8 mouse cellular contexts compared by ENCODE assay signal in genomic region chr13:55329109-55329682, GRCm38 (mm10). TPM values are rescaled to one million over a fixed set of nuclear protein-coding genes. Genes with fewer than 3 reads are reported as not detected.
DNase-seq lines count a peak whose midpoint lies in the region; ATAC-seq and TF ChIP-seq lines count a peak whose summit lies in the region.

No protein-coding gene starts in this region.

- TF ChIP-seq CTCF in MEL (IDR thresholded peaks at IDR 0.05 in 2 of 3, conservative IDR thresholded peaks at IDR 0.05 in 1 of 3; ENCODE audit: control insufficient read depth in 1 of 3, insufficient read depth in 1 of 3, low read depth in 2 of 3, low read length in 3 of 3, poor library complexity in 1 of 3, severe bottlenecking in 1 of 3) = no peak

- TF ChIP-seq EP300 in MEL (IDR thresholded peaks at IDR 0.05; ENCODE audit: low read depth in 1 of 2, low read length in 2 of 2) = no peak

- peaks cover 2% of the 10 kb centered on the region; the same call in 1 of the 2 replicates for H3K79me2 ChIP-seq in MEL (ENCODE audit: control insufficient read depth, insufficient read depth, low read length, poor library complexity)

- TF ChIP-seq RAD21 in MEL (IDR thresholded peaks at IDR 0.05; ENCODE audit: low read depth, low read length) = no peak

- peaks cover 18% of the 10 kb centered on the region for H3K36me3 ChIP-seq in kidney, embryonic 16.5 days (ENCODE audit: insufficient read depth, low read length)
- H3K36me3 ChIP-seq in MEL (ENCODE audit: control insufficient read depth in 1 of 2, insufficient read depth in 2 of 2, low read length in 2 of 2) = peaks cover 0 to 4% of the 10 kb centered on the region in 2 experiments; a peak in 1 of 4 replicates
- peaks cover 19% of the 10 kb centered on the region for H3K36me3 ChIP-seq in embryonic facial prominence, embryonic 12.5 days
- H3K36me3 ChIP-seq in hindbrain, embryonic 14.5 days (replicated peaks; ENCODE audit: control insufficient read depth, insufficient read depth) = peaks cover 20% of the 10 kb centered on the region

- H3K27me3 ChIP-seq in kidney, embryonic 16.5 days (ENCODE audit: insufficient read depth, low read length) = no peaks in the 10 kb centered on the region
- H3K27me3 ChIP-seq in MEL (ENCODE audit: control insufficient read depth in 1 of 2, insufficient read depth in 2 of 2, low read length in 2 of 2) = no peaks in the 10 kb centered on the region
- no peaks in the 10 kb centered on the region for H3K27me3 ChIP-seq in embryonic facial prominence, embryonic 12.5 days
- no peaks in the 10 kb centered on the region for H3K27me3 ChIP-seq in hindbrain, embryonic 14.5 days (ENCODE audit: control insufficient read depth, insufficient read depth, low read length)

- peak; percentile 39 for ATAC-seq in kidney, embryonic 16.5 days (ENCODE audit: low FRiP score, low TSS enrichment)
- ATAC-seq in embryonic facial prominence, embryonic 12.5 days (ENCODE audit: insufficient number of reproducible peaks, insufficient read depth, low FRiP score, low TSS enrichment) = peak; percentile 19
- ATAC-seq in hindbrain, embryonic 14.5 days (ENCODE audit: low FRiP score) = peak; percentile 19; the same call in 1 of the 2 replicates
- peak; percentile 7; the same call in 1 of the 2 replicates for ATAC-seq in megakaryocyte progenitor cell, adult 5-6 weeks (replicated peaks; ENCODE audit: poor library complexity)

- peak overlapping the region; percentile 79 for H3K4me3 ChIP-seq in kidney, embryonic 16.5 days (ENCODE audit: low read length)
- peak overlapping the region; percentile 65 to 71 for H3K4me3 ChIP-seq in MEL (ENCODE audit: control insufficient read depth in 1 of 2, insufficient read depth in 1 of 2, low read depth in 2 of 2, low read length in 2 of 2)
- H3K4me3 ChIP-seq in embryonic facial prominence, embryonic 12.5 days = peak overlapping the region; percentile 65
- H3K4me3 ChIP-seq in hindbrain, embryonic 14.5 days (replicated peaks; ENCODE audit: low read length) = peak overlapping the region; percentile 64

- TF ChIP-seq POLR2A in MEL (IDR thresholded peaks at IDR 0.05; ENCODE audit: control insufficient read depth in 1 of 2, insufficient read depth in 1 of 2, low read depth in 1 of 2, low read length in 2 of 2, poor library complexity in 1 of 2) = no peak

- peak overlapping the region; percentile 74 for H3K9ac ChIP-seq in kidney, embryonic 16.5 days (replicated peaks; ENCODE audit: low read length)
- peak overlapping the region; percentile 68 for H3K9ac ChIP-seq in MEL (ENCODE audit: control insufficient read depth, low read depth, low read length, poor library complexity, severe bottlenecking)
- H3K9ac ChIP-seq in embryonic facial prominence, embryonic 12.5 days = peak overlapping the region; percentile 74
- peak overlapping the region; percentile 63 for H3K9ac ChIP-seq in hindbrain, embryonic 14.5 days

- peaks cover 40% of the 10 kb centered on the region for H3K4me1 ChIP-seq in kidney, embryonic 16.5 days (ENCODE audit: insufficient read depth, low read length)
- H3K4me1 ChIP-seq in MEL (ENCODE audit: control insufficient read depth in 1 of 2, insufficient read depth in 2 of 2, low read length in 2 of 2) = peaks cover 0 to 11% of the 10 kb centered on the region in 2 experiments; a peak in 2 of 4 replicates
- H3K4me1 ChIP-seq in embryonic facial prominence, embryonic 12.5 days = peaks cover 31% of the 10 kb centered on the region
- H3K4me1 ChIP-seq in hindbrain, embryonic 14.5 days (replicated peaks; ENCODE audit: control insufficient read depth, insufficient read depth, low read length) = peaks cover 15% of the 10 kb centered on the region; the same call in 1 of the 2 replicates

- WGBS in kidney, embryonic 16.5 days = under 1% methylated on average over 28 of the region's 29 CpGs
- 2% methylated on average over 29 of the region's 29 CpGs for WGBS in embryonic facial prominence, embryonic 12.5 days
- under 1% methylated on average over 29 of the region's 29 CpGs for WGBS in hindbrain, embryonic 14.5 days

- peak overlapping the region; percentile 92 for H3K4me2 ChIP-seq in kidney, embryonic 16.5 days (replicated peaks; ENCODE audit: low read depth, low read length)
- peak overlapping the region; percentile 87 for H3K4me2 ChIP-seq in embryonic facial prominence, embryonic 12.5 days (replicated peaks)
- H3K4me2 ChIP-seq in hindbrain, embryonic 14.5 days (replicated peaks) = peak overlapping the region; percentile 91

- peak overlapping the region; percentile 28; the same call in 1 of the 2 replicates for H3K27ac ChIP-seq in kidney, embryonic 16.5 days (ENCODE audit: low read length)
- peak overlapping the region; percentile 37; the same call in 1 of the 2 replicates for H3K27ac ChIP-seq in MEL (ENCODE audit: control insufficient read depth, low read depth, low read length)
- H3K27ac ChIP-seq in embryonic facial prominence, embryonic 12.5 days = peak overlapping the region; percentile 95
- H3K27ac ChIP-seq in hindbrain, embryonic 14.5 days = no peak overlapping the region

- no peaks in the 10 kb centered on the region for H3K9me3 ChIP-seq in kidney, embryonic 16.5 days (ENCODE audit: low read length)
- no peaks in the 10 kb centered on the region for H3K9me3 ChIP-seq in MEL (replicated peaks; ENCODE audit: insufficient read depth, low read length)
- no peaks in the 10 kb centered on the region for H3K9me3 ChIP-seq in embryonic facial prominence, embryonic 12.5 days
- H3K9me3 ChIP-seq in hindbrain, embryonic 14.5 days (ENCODE audit: control insufficient read depth, low read length) = no peaks in the 10 kb centered on the region

- no peak for DNase-seq in kidney, postnatal 25 days
- DNase-seq in MEL (ENCODE audit: low read depth, low spot score) = no peak
- DNase-seq in hindbrain, embryonic 14.5 days (ENCODE audit: low spot score) = peak; percentile 57
- no peak for DNase-seq in MN1 (ENCODE audit: low spot score)
- no peak for DNase-seq in retina, postnatal 1 day

TF ChIP-seq in MEL, 35 proteins besides CTCF, POLR2A, EP300 and RAD21:
- TF ChIP-seq NRF1 (IDR thresholded peaks at IDR 0.05; ENCODE audit: insufficient read depth, low read depth, low read length, poor library complexity, severe bottlenecking) = no peak
- no peak for TF ChIP-seq ELF1 (IDR thresholded peaks at IDR 0.05; ENCODE audit: low read depth, low read length)

RNA-seq across cellular contexts. Expression of gene Mxd3, which starts 0.4 kb away (rescaled TPM):
- 33.5 and 37.6 TPM in 2 replicates for polyA plus RNA-seq in kidney, embryonic 16.5 days (2015; fragmentation: Nextera tagmentation; extraction: Ambion mirVana)
- 3.9 and 4.7 TPM in 2 replicates for total RNA-seq in MEL (2012; rRNA removed)
- 1 to 10 TPM in 1 of 2 experiments, not detected in 1; 9.3 TPM for polyA plus RNA-seq in MEL (2012; ENCODE audit: insufficient read depth in 1 of 2, insufficient read length in 2 of 2, low read depth in 1 of 2, low replicate concordance in 2 of 2, missing spikeins in 1 of 2)
- 32.2 and 37.6 TPM in 2 replicates for polyA plus RNA-seq in embryonic facial prominence, embryonic 12.5 days (2016; fragmentation: Nextera tagmentation; extraction: Ambion mirVana)
- polyA plus RNA-seq in hindbrain, embryonic 14.5 days (2014; fragmentation: Nextera tagmentation; extraction: Ambion mirVana) = 8.4 and 8.7 TPM in 2 replicates
- 4.7 and 6.9 TPM in 2 replicates for total RNA-seq in megakaryocyte progenitor cell, adult 5-6 weeks (2015)
- total RNA-seq in megakaryocyte progenitor cell, adult 5-6 weeks (2017) = 4.7 and 16.3 TPM in 2 replicates

RNA-seq across cellular contexts. Expression of gene Rab24, which starts 7.5 kb away (rescaled TPM):
- polyA plus RNA-seq in kidney, embryonic 16.5 days (2015; fragmentation: Nextera tagmentation; extraction: Ambion mirVana) = 91.5 and 95.5 TPM in 2 replicates
- total RNA-seq in MEL (2012; rRNA removed) = 74.3 and 75.8 TPM in 2 replicates
- polyA plus RNA-seq in MEL (2012; ENCODE audit: insufficient read depth in 1 of 2, insufficient read length in 2 of 2, low read depth in 1 of 2, low replicate concordance in 2 of 2, missing spikeins in 1 of 2) = 10 to 100 TPM in 1 of 2 experiments, not detected in 1; 71.0 TPM
- 108 and 118 TPM in 2 replicates for polyA plus RNA-seq in embryonic facial prominence, embryonic 12.5 days (2016; fragmentation: Nextera tagmentation; extraction: Ambion mirVana)
- polyA plus RNA-seq in hindbrain, embryonic 14.5 days (2014; fragmentation: Nextera tagmentation; extraction: Ambion mirVana) = 92.6 and 95.8 TPM in 2 replicates
- 128 and 152 TPM in 2 replicates for total RNA-seq in megakaryocyte progenitor cell, adult 5-6 weeks (2015)
- 25.9 and 34.6 TPM in 2 replicates for total RNA-seq in megakaryocyte progenitor cell, adult 5-6 weeks (2017)

RNA-seq across cellular contexts. Expression of gene Prelid1, which starts 8.9 kb away (rescaled TPM):
- polyA plus RNA-seq in kidney, embryonic 16.5 days (2015; fragmentation: Nextera tagmentation; extraction: Ambion mirVana) = 511 and 518 TPM in 2 replicates
- 203 and 263 TPM in 2 replicates for total RNA-seq in MEL (2012; rRNA removed)
- polyA plus RNA-seq in MEL (2012; ENCODE audit: insufficient read depth in 1 of 2, insufficient read length in 2 of 2, low read depth in 1 of 2, low replicate concordance in 2 of 2, missing spikeins in 1 of 2) = 100 to 1,000 TPM in 1 of 2 experiments, not detected in 1; 630 TPM
- polyA plus RNA-seq in embryonic facial prominence, embryonic 12.5 days (2016; fragmentation: Nextera tagmentation; extraction: Ambion mirVana) = 368 and 376 TPM in 2 replicates
- 347 and 348 TPM in 2 replicates for polyA plus RNA-seq in hindbrain, embryonic 14.5 days (2014; fragmentation: Nextera tagmentation; extraction: Ambion mirVana)
- total RNA-seq in megakaryocyte progenitor cell, adult 5-6 weeks (2015) = 350 and 360 TPM in 2 replicates
- total RNA-seq in megakaryocyte progenitor cell, adult 5-6 weeks (2017) = 108 and 125 TPM in 2 replicates

RNA-seq across cellular contexts. Expression of gene Lman2, which starts 33.4 kb away (rescaled TPM):
- 127 and 131 TPM in 2 replicates for polyA plus RNA-seq in kidney, embryonic 16.5 days (2015; fragmentation: Nextera tagmentation; extraction: Ambion mirVana)
- 132 and 145 TPM in 2 replicates for total RNA-seq in MEL (2012; rRNA removed)
- 100 to 1,000 TPM in 1 of 2 experiments, 10 to 100 TPM in 1; 86.1 to 239 TPM for polyA plus RNA-seq in MEL (2012; ENCODE audit: insufficient read depth in 1 of 2, insufficient read length in 2 of 2, low read depth in 1 of 2, low replicate concordance in 2 of 2, missing spikeins in 1 of 2)
- 98.3 and 100 TPM in 2 replicates for polyA plus RNA-seq in embryonic facial prominence, embryonic 12.5 days (2016; fragmentation: Nextera tagmentation; extraction: Ambion mirVana)
- 44.8 and 49.2 TPM in 2 replicates for polyA plus RNA-seq in hindbrain, embryonic 14.5 days (2014; fragmentation: Nextera tagmentation; extraction: Ambion mirVana)
- 86.8 and 102 TPM in 2 replicates for total RNA-seq in megakaryocyte progenitor cell, adult 5-6 weeks (2015)
- total RNA-seq in megakaryocyte progenitor cell, adult 5-6 weeks (2017) = 126 and 131 TPM in 2 replicates

RNA-seq across cellular contexts. Expression of gene Rgs14, which starts 40.3 kb away (rescaled TPM):
- 1.1 and 1.3 TPM in 2 replicates for polyA plus RNA-seq in kidney, embryonic 16.5 days (2015; fragmentation: Nextera tagmentation; extraction: Ambion mirVana)
- 14.4 TPM in 2 replicates for total RNA-seq in MEL (2012; rRNA removed)
- 10 to 100 TPM in 1 of 2 experiments, not detected in 1; 20.5 TPM for polyA plus RNA-seq in MEL (2012; ENCODE audit: insufficient read depth in 1 of 2, insufficient read length in 2 of 2, low read depth in 1 of 2, low replicate concordance in 2 of 2, missing spikeins in 1 of 2)
- polyA plus RNA-seq in embryonic facial prominence, embryonic 12.5 days (2016; fragmentation: Nextera tagmentation; extraction: Ambion mirVana) = 0.61 and 1.2 TPM in 2 replicates
- polyA plus RNA-seq in hindbrain, embryonic 14.5 days (2014; fragmentation: Nextera tagmentation; extraction: Ambion mirVana) = 0.40 and 0.72 TPM in 2 replicates
- 11.5 and 12.6 TPM in 2 replicates for total RNA-seq in megakaryocyte progenitor cell, adult 5-6 weeks (2015)
- 9.7 and 17.4 TPM in 2 replicates for total RNA-seq in megakaryocyte progenitor cell, adult 5-6 weeks (2017)
